Mouse (Mus musculus): ENCODE results near the gene Lhpp.

Lhpp gene

GRCm38 (mm10) chr7:132714236-132714923 lies 103.9 kb downstream of the Lhpp start:
- DNase-seq, result peak in 1 of 2 experiments; percentile 75

GRCm38 (mm10) chr7:132715259-132715658 lies 104.8 kb downstream of the Lhpp start:
- no peak for DNase-seq

DNA sequence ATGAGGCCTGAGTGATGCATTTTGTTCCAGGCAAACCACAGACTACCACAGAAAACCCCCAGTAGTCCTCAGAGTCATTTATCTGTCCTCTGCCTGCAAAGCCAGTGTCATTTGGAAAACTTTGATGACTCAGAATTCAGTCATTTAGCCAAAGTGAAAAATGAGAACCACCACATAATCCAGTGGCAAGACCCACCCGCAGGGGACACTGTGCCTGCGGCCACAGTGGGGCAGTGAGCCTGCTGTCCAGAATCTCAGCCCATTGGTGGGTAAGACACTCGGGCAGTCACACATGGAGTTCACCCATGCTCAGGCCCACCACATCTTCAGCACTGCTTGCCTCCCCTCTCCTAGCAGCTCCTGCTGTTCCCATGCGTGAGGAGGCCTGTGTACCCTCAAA lies 109.1 kb downstream of the Lhpp start:
- DNase-seq, result no peak

- DNase-seq, result no peak
These were observed 110.1 kb downstream of the Lhpp start for GRCm38 (mm10) chr7:132720562-132720961.

DNA sequence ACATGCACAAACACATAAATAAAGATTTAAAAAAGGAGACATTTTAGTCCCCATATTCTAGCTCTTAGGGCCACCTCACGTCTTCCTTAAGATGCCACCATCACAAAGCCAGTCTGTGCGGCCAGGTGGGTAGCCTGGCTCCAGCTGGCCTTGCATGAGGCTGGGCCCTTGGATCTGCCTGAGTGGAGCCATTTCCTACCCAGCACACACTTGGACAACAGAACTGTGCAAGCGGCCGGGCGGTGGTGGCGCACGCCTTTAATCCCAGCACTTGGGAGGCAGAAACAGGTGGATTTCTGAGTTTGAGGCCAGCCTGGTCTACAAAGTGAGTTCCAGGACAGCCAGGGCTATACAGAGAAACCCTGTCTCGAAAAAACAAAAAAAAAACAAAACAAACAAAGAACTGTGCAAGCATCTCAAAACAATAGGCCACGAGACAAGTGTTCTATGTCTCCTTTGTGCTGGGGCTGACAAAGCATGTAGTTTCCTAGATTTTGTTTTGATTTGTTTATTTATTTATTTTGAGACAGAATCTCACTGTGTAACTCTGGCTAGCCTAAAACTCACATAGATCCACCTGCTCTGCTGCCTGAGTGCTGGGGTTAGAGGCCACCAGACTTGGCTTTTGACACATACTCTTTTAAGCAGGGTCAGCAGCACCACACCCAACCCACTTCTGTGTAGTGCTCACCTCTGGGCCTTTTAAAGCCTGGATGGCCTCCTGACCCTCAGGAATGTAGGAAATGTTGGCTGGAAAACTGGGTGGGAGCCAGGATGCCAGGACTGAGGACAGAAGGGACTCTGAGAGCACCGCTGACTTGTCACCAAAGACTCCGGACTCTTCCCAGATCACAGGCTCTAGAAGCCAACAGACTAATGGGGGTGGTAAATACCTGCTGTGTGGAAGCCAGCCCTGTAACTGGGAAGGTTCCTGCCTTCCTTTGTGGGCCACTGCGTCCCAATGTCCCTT lies 112.2 kb downstream of the Lhpp start:
- DNase-seq, result peak; percentile 67 to 70

GRCm38 (mm10) chr7:132723906-132724305 lies 113.5 kb downstream of the Lhpp start:
- DNase-seq, result peak; percentile 97 to 98

GRCm38 (mm10) chr7:132724501-132725062 lies 114.1 kb downstream of the Lhpp start:
- peak in 1 of 2 experiments; percentile 58 for DNase-seq

DNA sequence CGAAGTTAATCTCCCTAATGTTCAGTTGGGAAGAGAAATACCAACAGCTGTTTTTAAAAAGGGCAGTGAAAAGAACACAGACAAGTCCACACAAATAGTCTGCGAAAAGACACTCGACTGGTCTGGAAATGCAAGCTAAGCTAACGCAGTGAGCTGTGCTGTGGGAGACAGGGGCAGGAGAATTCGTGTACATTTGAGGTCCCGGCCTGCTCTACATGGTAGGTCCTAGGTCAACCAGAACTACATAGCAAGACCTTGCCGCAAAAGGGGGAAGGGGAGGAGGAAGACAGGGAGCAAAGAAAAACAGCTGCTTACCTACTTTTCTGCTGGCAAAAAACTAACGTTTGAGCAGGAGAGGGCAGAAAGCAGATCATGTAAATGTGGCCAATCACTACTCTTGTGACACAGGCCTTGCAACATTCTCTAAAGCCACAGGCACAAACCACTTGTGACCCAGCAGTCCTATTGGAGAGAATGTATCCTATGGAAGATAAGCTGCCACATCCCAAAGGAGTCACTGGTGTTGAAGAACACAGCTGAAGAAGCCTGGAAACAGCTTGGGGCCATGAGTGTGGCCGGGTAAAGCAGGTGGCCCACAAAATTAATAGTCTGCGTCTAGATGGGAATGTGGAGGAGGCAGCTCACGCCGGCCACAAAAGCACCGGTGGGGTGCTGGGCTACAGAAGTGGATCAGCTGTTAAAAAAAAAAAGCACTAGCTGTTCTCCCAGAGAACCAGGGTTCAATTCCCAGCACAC lies 115.8 kb downstream of the Lhpp start:
- no peak for DNase-seq

DNA sequence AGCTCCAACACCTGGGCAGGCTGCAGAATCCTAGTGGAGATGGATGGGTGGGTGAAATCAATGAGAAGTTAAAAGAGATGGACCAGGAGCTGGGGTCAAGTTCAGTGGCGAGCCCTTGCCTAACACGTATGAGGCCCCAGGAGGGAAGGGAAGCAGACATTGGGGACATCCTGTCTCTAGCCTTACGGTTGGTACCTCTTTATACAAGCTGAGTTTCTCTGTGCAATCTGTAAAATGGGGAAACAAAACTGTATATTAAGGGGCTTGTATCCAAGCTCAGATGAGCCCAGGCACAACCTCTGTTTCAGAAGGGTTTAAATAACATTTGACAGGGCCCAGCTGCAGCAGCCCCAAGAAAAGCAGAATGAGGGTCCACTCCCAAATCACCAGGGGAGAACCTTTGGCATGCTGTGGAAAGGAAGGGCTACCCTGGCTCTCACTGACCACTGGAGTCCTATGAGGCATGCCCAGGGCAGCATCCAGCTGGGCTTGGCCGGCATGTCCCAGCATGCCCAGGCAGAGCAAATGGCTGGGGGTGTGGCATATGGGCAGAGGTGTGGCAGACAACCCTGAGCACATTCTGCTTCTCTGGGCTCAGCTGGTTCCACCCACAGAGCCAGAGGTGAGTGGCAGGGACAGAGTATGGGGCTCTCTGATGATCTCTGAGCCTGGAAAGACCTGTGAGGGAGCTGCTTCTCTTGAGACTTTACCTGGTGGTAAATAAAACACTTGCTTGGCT lies 118.8 kb downstream of the Lhpp start:
- DNase-seq, result peak; percentile 65 to 71

DNA sequence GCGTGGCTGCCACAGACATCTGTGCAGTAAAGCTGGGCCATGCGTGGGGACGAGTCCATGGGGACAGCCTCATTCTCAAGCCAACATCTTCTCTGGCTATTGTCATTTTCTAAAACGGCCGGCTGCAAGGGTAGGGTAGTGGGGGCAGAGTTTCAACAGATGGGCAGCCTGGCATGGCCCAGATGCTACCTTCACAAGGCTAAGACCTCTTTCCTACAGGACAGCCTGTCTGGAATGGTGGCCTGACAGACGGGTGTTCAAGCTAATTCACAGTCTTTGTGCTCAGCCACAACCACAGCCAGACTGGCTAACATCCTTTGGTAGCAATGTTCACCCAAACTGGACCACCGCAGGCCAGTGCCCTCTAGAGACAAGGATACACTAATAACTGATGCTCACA lies 120.1 kb downstream of the Lhpp start:
- DNase-seq, result no peak

DNA sequence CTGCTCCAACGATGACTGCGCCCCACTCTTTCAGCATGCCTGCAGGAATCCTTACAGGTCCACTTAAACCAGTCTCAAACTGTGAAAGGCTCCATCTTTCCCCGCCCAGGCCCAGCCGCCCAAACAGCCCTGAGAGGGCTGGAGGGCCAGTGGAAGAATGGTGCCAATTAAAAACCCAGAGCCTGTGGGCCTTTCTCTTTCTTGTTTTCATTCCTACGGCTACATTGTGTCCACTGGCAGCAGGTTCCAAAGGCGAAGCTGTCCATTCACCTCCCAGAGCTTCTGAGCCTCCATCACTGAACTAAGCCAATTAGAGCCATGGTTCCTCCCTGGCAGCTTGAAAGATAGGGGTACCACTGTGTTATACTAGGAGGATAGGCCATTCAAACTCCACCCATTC lies 121.1 kb downstream of the Lhpp start:
- no peak for DNase-seq

- no peak for DNase-seq
These were observed 121.8 kb downstream of the Lhpp start for GRCm38 (mm10) chr7:132732136-132732789.

DNA sequence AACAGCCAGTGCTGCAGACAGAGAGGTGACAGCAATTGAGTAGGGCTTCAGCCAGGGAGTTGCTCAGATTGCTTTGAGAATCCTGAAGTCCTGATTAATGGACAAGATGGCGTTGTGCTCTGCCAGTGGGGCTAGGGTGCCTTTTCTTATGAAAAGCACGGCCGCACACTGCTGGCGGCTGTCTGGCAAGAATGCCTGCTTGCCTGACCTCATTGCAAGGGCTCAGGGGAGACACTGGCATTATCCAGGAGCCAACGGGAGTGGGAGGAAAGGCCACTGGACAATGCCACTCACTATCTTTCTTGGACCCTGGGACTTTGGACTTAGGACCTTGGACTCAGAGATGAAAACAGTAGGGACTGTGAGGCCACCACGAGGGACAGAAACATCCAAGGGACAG lies 123.1 kb downstream of the Lhpp start:
- DNase-seq, result peak; percentile 52 to 59

- DNase-seq, result no peak
These were observed 123.8 kb downstream of the Lhpp start for GRCm38 (mm10) chr7:132734222-132734621.

DNA sequence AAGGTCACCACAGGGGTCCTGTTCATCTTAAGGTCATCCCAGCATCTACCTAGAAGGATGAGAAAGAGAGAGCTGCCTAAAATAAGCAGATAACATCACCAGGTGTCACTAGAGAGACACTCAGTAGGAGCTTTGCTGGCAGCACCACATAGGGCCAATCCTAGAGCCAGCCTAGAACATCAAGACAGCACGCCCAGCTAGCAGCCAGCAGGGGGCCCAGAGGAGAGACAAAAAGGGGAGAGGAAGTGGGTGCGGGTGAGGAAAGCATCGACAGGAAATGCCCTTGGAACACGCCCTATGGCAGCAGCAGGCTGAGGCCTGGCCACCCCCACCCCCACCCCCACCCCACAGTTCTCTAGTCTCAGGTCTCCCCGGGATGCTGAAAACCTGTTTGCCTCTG lies 124.7 kb downstream of the Lhpp start:
- DNase-seq, result peak; percentile 47 to 51

GRCm38 (mm10) chr7:132736099-132736862 lies 125.8 kb downstream of the Lhpp start:
- peak; percentile 76 to 79 for DNase-seq

DNA sequence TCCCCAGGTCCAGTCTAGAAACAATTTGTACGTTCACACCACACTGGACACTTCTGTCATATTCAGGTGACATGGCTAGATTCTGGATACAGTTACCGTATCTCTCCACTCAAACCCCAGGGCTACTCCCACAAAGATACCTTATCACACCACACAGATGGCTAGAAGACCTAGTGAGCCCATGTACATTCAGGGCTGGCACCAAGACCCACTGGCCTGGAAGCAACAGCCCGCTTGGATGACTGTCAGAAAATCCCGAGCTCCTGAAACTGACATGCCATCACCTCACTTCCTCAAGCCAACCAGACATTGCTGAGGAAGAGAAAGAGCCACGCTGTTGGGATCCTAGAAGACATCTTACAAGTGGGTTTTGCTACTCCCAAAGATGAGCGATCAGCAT lies 128.4 kb downstream of the Lhpp start:
- no peak for DNase-seq

- no peak for DNase-seq
These were observed 129.4 kb downstream of the Lhpp start for GRCm38 (mm10) chr7:132739829-132740228.

DNA sequence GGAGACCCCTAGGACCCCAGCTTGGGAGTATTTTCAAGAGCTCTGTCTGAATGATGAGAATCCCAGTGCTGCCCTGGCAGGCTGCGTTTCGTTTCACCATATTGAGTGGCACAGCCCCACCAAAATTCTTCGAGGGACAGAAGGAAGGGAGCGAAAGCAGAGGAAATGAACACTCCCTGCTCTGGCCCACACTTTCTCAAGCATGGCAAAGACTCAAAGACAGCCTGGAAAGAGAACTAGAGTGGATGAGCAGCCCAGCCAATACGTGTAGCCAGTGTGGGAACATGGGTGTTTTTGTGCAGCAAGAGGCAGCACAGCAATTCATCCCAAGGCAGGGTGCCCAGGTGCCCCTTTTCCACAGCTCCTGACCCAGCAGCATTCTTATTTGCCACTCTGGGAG lies 132.5 kb downstream of the Lhpp start:
- no peak for DNase-seq

- no peak for DNase-seq
These were observed 136.7 kb downstream of the Lhpp start for GRCm38 (mm10) chr7:132747096-132747495.

All from kidney, adult 8-10 months (tissue).